Mouse (Mus musculus) gastrocnemius, adult 2 months (tissue): ENCODE results near the gene Galnt2. TPM values are rescaled to one million over a fixed set of nuclear protein-coding genes. Genes with fewer than 3 reads are reported as not detected.

Source experiments
- DNase-seq: peaks from one replicate; pipeline ENCODE4 v3.0.0; 2022
- H3K27ac ChIP-seq: fragments of 200-600 bp; 2 replicates; pipeline ENCODE4 v1.8.1; 2022; ENCODE audit warnings: mild to moderate bottlenecking
- H3K4me3 ChIP-seq: fragments of 200-600 bp; 2 replicates; pipeline ENCODE4 v1.8.1; 2022; ENCODE audit warnings: mild to moderate bottlenecking, moderate library complexity
- CTCF ChIP-seq: fragments of 200-600 bp; IDR thresholded peaks from 2 replicates; pipeline ENCODE4 v1.8.1; 2022; ENCODE audit warnings: antibody characterized with exemption, mild to moderate bottlenecking, moderate library complexity
- intact Hi-C: fragments of 180-260 bp; cut with DNase I; formaldehyde crosslinking; loops from one replicate; pipeline ENCODE4 v1.15.1; 2025
- total RNA-seq, 2 experiments: library from RNA; stranded (reverse); gene quantifications; 2 replicates each; pipeline ENCODE4 v1.2.3; 2021

Galnt2 gene
- total RNA-seq, 2 experiments from 2014 or later: 35.6 to 37.2 TPM

DNA sequence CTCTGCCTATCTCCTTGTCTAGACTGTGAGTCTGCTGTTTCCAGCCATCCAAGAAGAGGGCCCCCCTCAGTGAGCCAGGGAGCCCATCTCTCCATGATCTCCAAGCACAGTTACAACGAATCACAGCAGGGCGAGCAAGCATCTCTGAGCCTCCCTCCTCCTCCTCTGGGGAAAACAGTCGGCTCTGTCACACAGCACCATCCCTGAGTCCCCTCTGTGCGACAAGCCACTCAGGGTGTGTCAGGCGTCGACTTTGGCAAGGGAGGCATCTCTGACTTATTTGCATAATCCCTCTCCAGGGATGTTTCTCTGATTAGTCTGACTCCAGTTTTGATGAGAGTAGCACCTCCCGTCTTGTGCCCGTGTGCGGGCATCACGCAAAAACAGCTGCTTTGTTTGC lies 151.0 kb downstream of the Galnt2 start:
- no peak for DNase-seq
- no peak overlapping the region for H3K4me3 ChIP-seq
- TF ChIP-seq CTCF: no peak
- intact Hi-C loops: no loop called here
- H3K27ac ChIP-seq: no peak overlapping the region

DNA sequence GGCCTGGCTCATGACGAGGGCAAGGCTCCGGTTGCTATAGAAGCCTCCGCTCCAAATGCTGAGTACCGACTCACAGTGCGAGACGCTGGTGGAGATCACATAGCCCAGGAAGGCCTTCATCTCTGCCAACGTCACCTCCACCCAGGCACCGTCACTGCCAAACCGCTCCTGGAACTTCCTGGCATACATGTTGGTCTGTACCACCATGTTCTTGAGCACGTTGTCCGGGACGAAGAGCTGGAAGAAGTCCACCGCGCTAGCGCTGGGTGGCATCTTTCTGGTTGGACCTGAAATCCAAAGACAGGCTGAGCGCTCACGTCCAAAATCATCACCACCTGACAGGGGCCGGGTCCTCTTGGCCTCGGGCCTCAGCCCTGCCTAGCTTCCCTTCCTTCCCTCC lies 153.1 kb downstream of the Galnt2 start:
- no peak for DNase-seq
- Histone ChIP-seq H3K27ac (no peak overlapping the region), H3K4me3 (no peak overlapping the region)
- no peak for TF ChIP-seq CTCF
- intact Hi-C loops: no loop called here

DNA sequence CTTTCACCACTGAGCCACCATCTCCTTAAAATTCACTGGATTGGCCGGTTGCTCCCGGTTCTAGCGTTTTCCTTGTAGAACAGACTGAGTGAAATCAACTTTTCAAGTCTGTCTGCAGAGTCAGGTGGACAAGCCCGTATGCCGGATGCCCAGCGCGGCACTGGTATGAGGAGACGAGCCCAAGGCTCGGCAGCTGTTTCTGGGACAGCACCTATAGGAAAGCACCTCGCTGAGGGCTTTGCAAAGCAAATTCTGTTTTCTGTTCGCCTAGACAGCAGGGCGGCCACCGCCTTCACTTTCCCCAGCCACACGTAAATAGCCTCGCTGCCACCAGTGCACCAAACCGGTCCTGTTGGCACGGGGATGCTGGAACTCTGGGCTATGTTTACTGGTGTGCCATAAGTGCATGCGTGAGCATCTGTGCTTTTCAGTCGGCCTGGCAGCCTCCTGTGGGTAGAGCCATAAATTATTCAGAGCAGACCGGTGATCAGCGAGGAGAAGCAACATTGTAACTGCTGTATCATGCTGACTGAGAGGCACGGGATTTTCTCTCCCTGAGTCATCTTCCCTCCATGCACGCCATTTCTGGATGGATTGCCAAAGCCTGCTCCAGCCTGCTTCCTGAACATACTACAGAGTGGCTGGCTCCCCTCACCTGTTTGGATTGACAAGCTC lies 155.2 kb downstream of the Galnt2 start:
- Histone ChIP-seq H3K4me3 (no peak overlapping the region), H3K27ac (peak overlapping the region; percentile 46)
- TF ChIP-seq CTCF: no peak
- no peak for DNase-seq
- intact Hi-C loops: no loop called here

DNA sequence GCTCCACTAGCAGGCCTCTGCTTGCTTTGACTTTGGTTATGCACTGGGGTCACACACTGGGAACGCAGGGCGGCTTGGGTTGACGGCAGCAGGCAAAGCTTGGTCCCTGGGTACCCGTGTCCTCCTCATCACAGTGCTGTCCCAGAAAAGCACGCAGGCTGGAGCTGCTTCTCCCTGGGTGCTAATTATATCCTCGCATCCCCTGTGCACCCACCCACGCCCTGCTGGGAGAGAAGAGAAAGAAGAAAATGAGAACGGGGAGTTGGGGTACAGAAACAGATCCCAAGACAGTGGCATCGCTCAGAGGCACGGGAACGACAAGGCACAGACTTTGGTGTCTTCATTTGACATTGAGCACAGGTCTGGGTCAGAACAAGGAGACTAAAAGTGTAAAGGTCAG lies 158.3 kb downstream of the Galnt2 start:
- no peak for TF ChIP-seq CTCF
- DNase-seq: no peak

DNA sequence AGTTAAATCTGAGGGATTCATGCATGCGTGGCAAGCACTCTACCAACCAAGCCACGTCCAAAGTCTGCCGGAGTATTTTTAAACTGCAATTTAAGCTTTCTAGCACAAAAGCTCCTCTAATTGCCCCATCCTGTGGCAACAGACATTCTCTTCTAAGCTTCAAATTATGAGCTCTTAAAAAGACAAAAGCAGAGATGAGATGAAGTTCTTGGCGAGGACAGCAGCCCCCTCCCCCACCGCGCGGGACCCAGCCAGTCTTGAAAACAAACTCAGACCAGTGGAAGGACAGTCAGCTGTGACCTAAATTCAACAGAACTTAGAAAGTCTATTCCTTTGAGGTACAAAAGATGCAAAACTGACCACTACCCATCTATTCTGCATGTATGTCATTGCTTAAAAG lies 160.0 kb downstream of the Galnt2 start:
- no peak for TF ChIP-seq CTCF
- no peak for DNase-seq
- H3K27ac ChIP-seq: no peak overlapping the region
- intact Hi-C loops: loop anchor here (10.0 kb wide), 1 partner anchor 284 kb away; no protein-coding TSS in a partner anchor
- no peak overlapping the region for H3K4me3 ChIP-seq

More for the DNA sequence above, 158.3 kb downstream of the Galnt2 start:
- H3K4me3 ChIP-seq: no peak overlapping the region
- H3K27ac ChIP-seq: no peak overlapping the region
- intact Hi-C loops: no loop called here

DNA sequence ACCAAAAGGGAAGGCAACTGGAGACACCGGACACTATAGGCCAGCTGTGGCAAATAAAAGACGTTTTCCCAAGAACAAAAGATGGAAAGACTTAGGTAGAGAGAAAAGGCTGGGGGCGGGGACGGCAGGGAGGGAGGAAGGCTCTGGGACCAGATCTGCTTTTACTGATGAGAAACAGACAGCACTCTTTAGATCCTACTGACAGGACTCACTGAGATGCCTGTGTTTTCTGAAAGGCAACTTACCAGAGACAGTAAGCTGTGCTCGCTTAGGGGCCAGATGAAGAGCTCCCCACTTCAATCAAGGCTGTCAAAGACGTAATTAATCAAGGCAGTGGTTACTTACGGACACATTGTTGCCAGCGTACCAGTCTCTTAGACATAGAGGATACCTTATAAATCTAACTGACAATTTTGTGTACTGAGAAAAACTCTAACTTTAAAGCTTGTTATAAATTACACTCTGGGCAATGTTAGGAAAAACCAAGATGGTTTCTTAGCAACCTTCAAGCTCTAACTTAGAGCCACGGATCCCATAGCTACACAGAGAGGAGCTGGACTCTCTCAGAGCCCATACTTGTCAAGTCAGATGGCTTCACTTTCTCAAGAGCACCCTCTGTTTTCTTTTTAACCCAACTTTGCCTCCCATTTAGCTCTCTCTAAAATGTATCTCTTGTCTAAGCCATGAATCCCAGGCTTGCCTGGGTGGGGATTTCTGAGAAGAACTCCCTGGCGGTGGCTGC lies 161.3 kb downstream of the Galnt2 start:
- intact Hi-C loops: loop anchor here (10.0 kb wide), 1 partner anchor 282 kb away; no protein-coding TSS in a partner anchor
- Histone ChIP-seq H3K4me3 (no peak overlapping the region), H3K27ac (no peak overlapping the region)
- TF ChIP-seq CTCF: no peak
- no peak for DNase-seq

DNA sequence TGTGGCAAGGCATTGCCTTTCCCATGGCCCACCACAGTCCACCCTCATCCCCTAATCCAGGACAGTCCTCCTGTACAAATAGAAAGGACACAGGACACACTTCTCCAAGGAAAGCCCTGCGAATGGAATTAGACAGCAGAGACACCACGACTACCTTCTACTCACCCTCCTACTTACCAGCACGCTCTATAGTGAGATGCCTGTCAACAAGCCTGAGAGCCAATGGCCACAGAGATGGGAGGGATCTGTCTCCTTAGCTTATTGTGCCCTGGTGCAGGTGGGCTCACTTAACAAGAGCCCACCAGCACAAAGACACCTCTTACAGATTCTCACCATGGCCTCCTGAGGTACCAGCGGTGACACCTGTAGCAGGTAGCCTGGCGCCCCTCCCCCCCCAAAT lies 161.8 kb downstream of the Galnt2 start:
- DNase-seq: no peak
- no peak for TF ChIP-seq CTCF
- Histone ChIP-seq H3K27ac (no peak overlapping the region), H3K4me3 (no peak overlapping the region)
- intact Hi-C loops: loop anchor here (10.0 kb wide), 1 partner anchor 282 kb away; no protein-coding TSS in a partner anchor

DNA sequence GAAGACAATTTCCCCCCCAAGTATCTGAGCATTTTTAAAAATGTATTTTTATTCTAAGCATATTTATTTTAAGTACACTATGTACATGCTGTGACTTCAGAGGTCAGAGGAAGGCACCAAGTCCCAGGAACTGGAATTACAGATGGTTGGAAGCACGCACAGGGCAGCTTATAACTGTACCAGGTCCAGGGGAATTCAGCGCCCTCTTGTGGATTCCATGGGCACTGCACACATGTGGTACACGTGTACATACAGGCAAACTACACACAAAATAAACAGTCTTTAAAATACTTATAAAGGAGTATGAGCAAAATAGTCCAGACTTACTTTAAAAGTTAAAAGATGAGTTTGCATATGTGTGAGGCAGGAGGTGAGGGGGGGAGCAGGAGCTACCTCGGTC lies 162.7 kb downstream of the Galnt2 start:
- intact Hi-C loops: loop anchor here (10.0 kb wide), 1 partner anchor 281 kb away; no protein-coding TSS in a partner anchor
- H3K27ac ChIP-seq: no peak overlapping the region
- TF ChIP-seq CTCF: peak; percentile 27; the same call in 1 of the 2 replicates
- no peak for DNase-seq
- H3K4me3 ChIP-seq: no peak overlapping the region

DNA sequence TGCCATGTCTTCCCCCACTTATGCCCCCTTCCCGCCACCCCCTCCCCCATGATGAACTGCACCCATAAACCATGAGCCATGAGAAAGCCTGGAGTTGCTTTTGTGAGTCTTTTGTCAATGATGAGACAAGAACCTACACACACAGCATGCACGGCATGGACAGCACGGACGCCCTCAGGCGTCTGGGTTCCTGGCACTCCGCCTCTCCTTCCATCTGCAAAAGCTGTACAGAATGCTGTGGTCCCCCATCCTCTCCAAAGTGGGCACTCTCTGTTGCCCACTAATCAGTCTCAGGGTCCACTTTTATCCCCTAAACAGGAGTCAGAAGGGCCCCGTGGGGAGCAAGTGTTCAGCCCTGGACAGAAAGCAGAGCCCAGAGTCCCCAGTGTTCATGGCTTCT lies 163.8 kb downstream of the Galnt2 start:
- intact Hi-C loops: loop anchor here (10.0 kb wide), 1 partner anchor 280 kb away; no protein-coding TSS in a partner anchor
- DNase-seq: no peak
- H3K4me3 ChIP-seq: no peak overlapping the region
- TF ChIP-seq CTCF: no peak
- no peak overlapping the region for H3K27ac ChIP-seq

Other genes starting within 250 kb of the Galnt2 start
- 10 to 100 TPM; 15.8 to 18.6 TPM for gene Abcb10, start 248.3 kb upstream of the Galnt2 start, total RNA-seq
- 10 to 100 TPM; 14.6 to 15.2 TPM for gene Taf5l, start 210.0 kb upstream of the Galnt2 start, total RNA-seq
- 1 to 10 TPM; 5.8 to 6.0 TPM for gene Urb2, start 209.9 kb upstream of the Galnt2 start, total RNA-seq
- under 1 TPM; 0.15 to 0.50 TPM for gene Pgbd5, start 208.3 kb downstream of the Galnt2 start, total RNA-seq